Mouse (Mus musculus) neutrophil, adult 59 days (primary cell): ENCODE results near the gene Klhdc8a. TPM values are rescaled to one million over a fixed set of nuclear protein-coding genes. Genes with fewer than 3 reads are reported as not detected.

Source experiments
- total RNA-seq, 2 experiments: library from RNA; stranded (reverse); gene quantifications; 1 replicate in 1 of 2; 2 replicates in 1 of 2; pipeline ENCODE4 v1.2.4; 2023

Gene Klhdc8a
- total RNA-seq, result not detected

GRCm38 (mm10) chr1:132298425-132298800 lies at the start of gene Klhdc8a:
TSS of gene Klhdc8a (plus strand) at chr1:132298626.

GRCm38 (mm10) chr1:132315889-132316624 lies 17.6 kb downstream of the Klhdc8a start, which contains the start of gene Nuak2:
TSS of gene Nuak2 (plus strand) at chr1:132316126.

Other genes with a start within 250 kb of the Klhdc8a start
- gene Mfsd4a, start 230.6 kb upstream of the Klhdc8a start, total RNA-seq, result under 1 TPM in 1 of 2 experiments, not detected in 1; 0.51 TPM
- under 1 TPM; 0.27 to 0.37 TPM for gene Cdk18, start 158.9 kb upstream of the Klhdc8a start, total RNA-seq
- not detected for gene Lemd1, start 107.2 kb upstream of the Klhdc8a start, total RNA-seq
- not detected for gene AC124108.1, start 107.2 kb upstream of the Klhdc8a start, total RNA-seq
- gene Gm10188, start 68.9 kb upstream of the Klhdc8a start, total RNA-seq, result not detected
- gene Nuak2, start 17.5 kb downstream of the Klhdc8a start, total RNA-seq, result 10 to 100 TPM; 47.2 to 47.7 TPM
- gene Tmcc2, start 92.7 kb downstream of the Klhdc8a start, total RNA-seq, result 10 to 100 TPM; 12.3 to 13.5 TPM
- 10 to 100 TPM; 38.8 to 43.2 TPM for gene Dstyk, start 118.9 kb downstream of the Klhdc8a start, total RNA-seq
- 10 to 100 TPM; 32.6 to 37.1 TPM for gene Rbbp5, start 178.7 kb downstream of the Klhdc8a start, total RNA-seq
- 1 to 10 TPM; 4.3 to 4.8 TPM for gene Tmem81, start 207.6 kb downstream of the Klhdc8a start, total RNA-seq
- gene Cntn2, start 244.6 kb downstream of the Klhdc8a start, total RNA-seq, result under 1 TPM; 0.18 to 0.75 TPM